Mouse (Mus musculus) limb, embryonic 12.5 days (tissue): Measurements from ENCODE around the gene Fam19a2. TPM values are rescaled to one million over a fixed set of nuclear protein-coding genes. Genes with fewer than 3 reads are reported as not detected.
A peak's percentile ranks its signal among the peaks of the same experiment; 100 is the strongest.

Experiments
- ATAC-seq: fragments of 200-750 bp; cut with Nextera tagmentation; 2 replicates; pipeline ENCODE4 v1.8.0; 2017; ENCODE audit warnings: low read depth, moderate TSS enrichment; ENCODE audit not compliant: insufficient number of reproducible peaks, insufficient read depth, low FRiP score, low TSS enrichment
- H3K27ac ChIP-seq: fragments of 300-500 bp; sonication (generic); 2 replicates; pipeline ENCODE4 v1.5.1; 2016; ENCODE audit warnings: mild to moderate bottlenecking, moderate library complexity
- H3K27me3 ChIP-seq: fragments of 300-500 bp; sonication (generic); 2 replicates; pipeline ENCODE4 v1.6.1; 2016; ENCODE audit warnings: mild to moderate bottlenecking, moderate library complexity
- H3K36me3 ChIP-seq: fragments of 300-500 bp; sonication (generic); 2 replicates; pipeline ENCODE4 v1.6.1; 2016; ENCODE audit warnings: mild to moderate bottlenecking, moderate library complexity
- H3K4me1 ChIP-seq: fragments of 300-500 bp; sonication (generic); replicated peaks from 2 replicates; pipeline ENCODE4 v1.6.1; 2016
- H3K4me2 ChIP-seq: fragments of 300-500 bp; sonication (generic); 2 replicates; pipeline ENCODE4 v1.6.1; 2016; ENCODE audit warnings: mild to moderate bottlenecking, moderate library complexity
- H3K4me3 ChIP-seq: fragments of 300-500 bp; sonication (generic); replicated peaks from 2 replicates; pipeline ENCODE4 v1.5.1; 2016; ENCODE audit warnings: mild to moderate bottlenecking
- H3K9ac ChIP-seq: fragments of 300-500 bp; sonication (generic); replicated peaks from 2 replicates; pipeline ENCODE4 v1.6.1; 2016; ENCODE audit warnings: mild to moderate bottlenecking, moderate library complexity
- H3K9me3 ChIP-seq: fragments of 300-500 bp; sonication (generic); 2 replicates; pipeline ENCODE4 v1.6.1; 2016; ENCODE audit warnings: mild to moderate bottlenecking, moderate library complexity
- WGBS: fragments of 180-500 bp; shearing (Covaris S2); methylation state at CpG from one replicate; pipeline ENCODE4 v1.1.7; 2016; 5-methylcytosine and 5-hydroxymethylcytosine counted together
- polyA plus RNA-seq: library from polyadenylated mRNA; unstranded; fragments of >200 nt; fragmentation: Nextera tagmentation; extraction: Ambion mirVana; gene quantifications from 2 replicates; pipeline ENCODE4 v1.2.1, GENCODE M21; 2016

The Fam19a2 gene
- 5.9 and 6.0 TPM in 2 replicates for polyA plus RNA-seq

- Histone ChIP-seq H3K27me3 (peaks cover 43% of the 10 kb centered on the region), H3K4me3 (peak within 1 kb of the TSS; percentile 54), H3K27ac (no peak within 1 kb of the TSS), H3K36me3 (no peaks in the 10 kb centered on the region), H3K4me1 (peaks cover 12% of the 10 kb centered on the region), H3K9me3 (no peaks in the 10 kb centered on the region), H3K4me2 (peak within 1 kb of the TSS; percentile 88), H3K9ac (peak within 1 kb of the TSS; percentile 66)
- WGBS, result 1% methylated on average over 12 of the region's 12 CpGs
- peak; percentile 52; the same call in 1 of the 2 replicates for ATAC-seq
Observed at GRCm38 (mm10) chr10:123263876-123264309, at the start of gene Fam19a2. Gene Fam19a2, plus strand, starts transcription at chr10:123263996.

GRCm38 (mm10) chr10:123222785-123223184, 41.0 kb upstream of the Fam19a2 start:
- Histone ChIP-seq H3K4me1 (no peaks in the 10 kb centered on the region), H3K4me3 (no peak overlapping the region), H3K9ac (no peak overlapping the region), H3K9me3 (no peaks in the 10 kb centered on the region), H3K4me2 (no peak overlapping the region), H3K36me3 (no peaks in the 10 kb centered on the region), H3K27ac (no peak overlapping the region), H3K27me3 (no peaks in the 10 kb centered on the region)
- WGBS, result 89% methylated on average over 5 of the region's 5 CpGs
- no peak for ATAC-seq

GRCm38 (mm10) chr10:123229420-123229819, 34.4 kb upstream of the Fam19a2 start:
- 88% methylated on average over 5 of the region's 5 CpGs for WGBS
- ATAC-seq, result no peak

DNA sequence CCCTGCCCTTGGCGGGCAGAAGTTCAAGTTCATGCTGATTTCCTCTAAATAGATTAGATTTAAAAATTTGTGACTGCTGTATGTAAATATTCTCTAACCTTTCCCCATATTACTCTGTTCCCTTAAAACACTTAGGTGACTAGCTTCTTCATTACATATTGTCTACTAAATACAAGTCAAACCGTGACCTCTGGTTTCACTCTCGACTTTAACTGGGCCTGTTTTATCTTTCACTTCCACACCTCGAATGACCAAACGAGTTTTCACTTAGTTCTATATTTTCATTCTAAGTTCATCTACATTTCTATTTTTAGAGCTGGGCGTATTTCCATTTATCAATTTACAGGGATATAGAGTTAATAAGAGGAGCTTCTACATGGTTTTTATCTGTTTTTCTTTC, 15.7 kb upstream of the Fam19a2 start:
- H3K4me2 ChIP-seq, result no peak overlapping the region
- no peaks in the 10 kb centered on the region for H3K9me3 ChIP-seq
- 87% methylated on average over 6 of the region's 6 CpGs for WGBS
- H3K27ac ChIP-seq, result no peak overlapping the region
- H3K4me1 ChIP-seq, result no peaks in the 10 kb centered on the region
- H3K4me3 ChIP-seq, result no peak overlapping the region
- ATAC-seq, result no peak
- no peaks in the 10 kb centered on the region for H3K36me3 ChIP-seq
- H3K27me3 ChIP-seq, result no peaks in the 10 kb centered on the region
- H3K9ac ChIP-seq, result no peak overlapping the region

More at GRCm38 (mm10) chr10:123229420-123229819, 34.4 kb upstream of the Fam19a2 start:
- Histone ChIP-seq H3K9ac (no peak overlapping the region), H3K4me3 (no peak overlapping the region), H3K27ac (no peak overlapping the region), H3K9me3 (no peaks in the 10 kb centered on the region), H3K4me1 (no peaks in the 10 kb centered on the region), H3K36me3 (no peaks in the 10 kb centered on the region), H3K27me3 (no peaks in the 10 kb centered on the region), H3K4me2 (no peak overlapping the region)

- H3K4me1 ChIP-seq, result 0 out of 2 replicates have a peak, but pooled peaks cover 5% of the 10 kb centered on the region
- WGBS, result 51% methylated on average over 9 of the region's 9 CpGs
- H3K9ac ChIP-seq, result no peak overlapping the region
- H3K4me2 ChIP-seq, result no peak overlapping the region
- no peak overlapping the region for H3K4me3 ChIP-seq
- H3K9me3 ChIP-seq, result no peaks in the 10 kb centered on the region
- no peaks in the 10 kb centered on the region for H3K27me3 ChIP-seq
- ATAC-seq, result no peak
- H3K36me3 ChIP-seq, result no peaks in the 10 kb centered on the region
- no peak overlapping the region for H3K27ac ChIP-seq
Observed at GRCm38 (mm10) chr10:123251904-123252303, 11.9 kb upstream of the Fam19a2 start.

- H3K9me3 ChIP-seq, result no peaks in the 10 kb centered on the region
- H3K9ac ChIP-seq, result no peak overlapping the region
- H3K36me3 ChIP-seq, result no peaks in the 10 kb centered on the region
- no peak overlapping the region for H3K27ac ChIP-seq
- no peak overlapping the region for H3K4me3 ChIP-seq
- H3K4me2 ChIP-seq, result no peak overlapping the region
- H3K27me3 ChIP-seq, result no peaks in the 10 kb centered on the region
- H3K4me1 ChIP-seq, result 0 out of 2 replicates have a peak, but pooled peaks cover 5% of the 10 kb centered on the region
- 30% methylated on average over 5 of the region's 5 CpGs for WGBS
- ATAC-seq, result no peak
Observed at GRCm38 (mm10) chr10:123254299-123254698, 9.5 kb upstream of the Fam19a2 start.

DNA sequence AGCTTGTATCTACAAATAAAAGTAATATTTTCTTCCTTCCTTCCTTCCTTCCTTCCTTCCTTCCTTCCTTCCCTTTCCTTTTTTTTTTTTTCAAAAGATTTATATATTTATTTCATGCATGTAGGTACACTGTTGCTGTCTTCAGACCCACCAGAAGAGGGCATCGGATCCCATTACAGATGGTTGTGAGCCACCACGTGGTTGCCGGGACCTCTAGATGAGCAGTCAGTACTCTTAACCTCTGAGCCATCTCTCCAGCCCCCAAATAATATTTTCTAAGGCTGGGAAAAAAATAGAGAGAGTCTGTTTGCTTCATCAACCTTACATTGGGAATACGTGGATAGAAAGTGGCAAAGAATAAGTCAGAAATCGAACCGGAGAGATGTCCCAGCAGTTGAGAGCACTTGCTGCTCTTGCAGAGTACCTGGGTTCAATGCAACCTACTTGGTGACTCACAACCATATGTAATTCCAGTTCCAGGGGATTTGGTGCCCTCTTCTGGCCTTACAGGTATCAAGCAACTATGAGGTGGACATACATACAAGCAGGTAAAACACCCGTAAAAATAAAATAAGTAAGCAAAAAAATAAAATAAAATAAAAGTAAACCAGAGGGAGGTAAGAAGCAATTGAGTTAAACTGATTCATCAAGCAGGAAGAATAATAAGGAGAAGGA, 8.0 kb upstream of the Fam19a2 start:
- H3K27ac ChIP-seq, result no peak overlapping the region
- ATAC-seq, result no peak
- 0 out of 2 replicates have a peak, but pooled peaks cover 5% of the 10 kb centered on the region for H3K4me1 ChIP-seq
- H3K9me3 ChIP-seq, result no peaks in the 10 kb centered on the region
- H3K27me3 ChIP-seq, result 0 out of 2 replicates have a peak, but pooled peaks cover 4% of the 10 kb centered on the region
- no peaks in the 10 kb centered on the region for H3K36me3 ChIP-seq
- 80% methylated on average over 7 of the region's 7 CpGs for WGBS
- H3K4me3 ChIP-seq, result no peak overlapping the region
- no peak overlapping the region for H3K9ac ChIP-seq
- H3K4me2 ChIP-seq, result no peak overlapping the region

DNA sequence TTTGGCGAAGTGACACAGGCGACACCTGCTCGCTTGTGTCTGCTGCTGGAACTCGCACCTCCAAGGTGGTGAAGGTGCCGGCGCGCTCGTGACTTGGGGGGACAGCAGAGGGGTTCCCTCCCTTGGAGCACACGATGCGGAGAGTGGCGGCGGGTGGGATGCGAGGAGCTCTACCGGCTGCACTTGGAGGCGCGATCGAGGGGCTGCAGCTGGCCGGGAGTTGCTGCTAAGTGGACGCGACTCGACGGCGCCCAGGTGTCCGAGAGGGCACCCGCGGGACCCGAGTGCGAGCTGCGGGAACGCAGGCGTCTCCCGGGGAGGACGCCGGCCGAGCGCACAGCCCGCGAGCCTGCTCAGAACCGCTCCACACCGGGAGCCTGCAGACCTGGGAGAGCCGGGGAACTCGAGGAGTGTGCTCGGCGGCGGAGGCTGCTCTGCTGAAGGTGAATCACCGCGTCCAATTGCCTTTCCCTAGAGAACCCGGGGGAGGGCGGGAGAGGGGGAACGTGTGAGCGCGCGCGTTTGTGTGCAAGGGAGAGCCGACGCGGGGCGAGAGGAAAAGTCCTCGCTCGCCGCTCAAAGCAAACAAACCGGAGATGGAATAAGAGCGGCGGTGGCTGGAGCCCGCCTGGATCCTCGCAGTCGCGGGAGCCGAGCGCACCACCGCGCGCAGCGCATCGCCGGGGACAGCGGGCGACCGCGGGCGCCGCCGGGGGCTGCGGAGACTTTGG, 830 bp downstream of the Fam19a2 start:
- Histone ChIP-seq H3K4me3 (peak overlapping the region; percentile 54), H3K27me3 (peaks cover 43% of the 10 kb centered on the region), H3K9ac (peak overlapping the region; percentile 66), H3K36me3 (no peaks in the 10 kb centered on the region), H3K9me3 (no peaks in the 10 kb centered on the region), H3K4me2 (peak overlapping the region; percentile 88), H3K27ac (no peak overlapping the region), H3K4me1 (peaks cover 12% of the 10 kb centered on the region)
- ATAC-seq, result peak; percentile 50; the same call in 1 of the 2 replicates
- WGBS, result under 1% methylated on average over 84 of the region's 84 CpGs

GRCm38 (mm10) chr10:123265241-123265790, 1.5 kb downstream of the Fam19a2 start:
- under 1% methylated on average over 50 of the region's 50 CpGs for WGBS
- peak overlapping the region; percentile 54 for H3K4me3 ChIP-seq
- no peaks in the 10 kb centered on the region for H3K9me3 ChIP-seq
- H3K4me1 ChIP-seq, result peaks cover 12% of the 10 kb centered on the region
- peak overlapping the region; percentile 66 for H3K9ac ChIP-seq
- ATAC-seq, result peak; percentile 54
- H3K36me3 ChIP-seq, result no peaks in the 10 kb centered on the region
- no peak overlapping the region for H3K27ac ChIP-seq
- peaks cover 43% of the 10 kb centered on the region for H3K27me3 ChIP-seq
- H3K4me2 ChIP-seq, result peak overlapping the region; percentile 88

DNA sequence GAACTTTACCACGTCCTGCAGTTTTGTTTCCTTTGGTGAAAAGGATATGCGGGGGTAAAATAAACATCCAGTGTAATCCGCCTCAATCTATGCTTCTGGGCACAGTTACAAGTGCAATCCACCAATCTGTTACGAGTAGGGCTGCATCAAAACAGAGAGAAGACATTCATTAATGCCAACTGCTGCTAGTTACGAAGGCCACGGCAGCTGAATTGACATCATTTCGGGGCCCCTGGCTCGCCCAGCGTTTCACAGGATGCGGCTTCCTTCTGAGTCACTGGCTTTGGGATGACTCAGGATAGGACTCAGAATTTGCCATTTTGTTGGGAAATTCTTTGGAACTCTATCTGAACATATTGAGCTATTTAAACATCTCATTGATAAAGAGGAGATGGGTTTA, 4.8 kb downstream of the Fam19a2 start:
- Histone ChIP-seq H3K27me3 (peaks cover 35% of the 10 kb centered on the region), H3K4me2 (no peak overlapping the region), H3K9ac (no peak overlapping the region), H3K36me3 (no peaks in the 10 kb centered on the region), H3K27ac (no peak overlapping the region), H3K4me3 (no peak overlapping the region), H3K9me3 (no peaks in the 10 kb centered on the region), H3K4me1 (peaks cover 12% of the 10 kb centered on the region)
- WGBS, result 73% methylated on average over 10 of the region's 10 CpGs
- ATAC-seq, result no peak

DNA sequence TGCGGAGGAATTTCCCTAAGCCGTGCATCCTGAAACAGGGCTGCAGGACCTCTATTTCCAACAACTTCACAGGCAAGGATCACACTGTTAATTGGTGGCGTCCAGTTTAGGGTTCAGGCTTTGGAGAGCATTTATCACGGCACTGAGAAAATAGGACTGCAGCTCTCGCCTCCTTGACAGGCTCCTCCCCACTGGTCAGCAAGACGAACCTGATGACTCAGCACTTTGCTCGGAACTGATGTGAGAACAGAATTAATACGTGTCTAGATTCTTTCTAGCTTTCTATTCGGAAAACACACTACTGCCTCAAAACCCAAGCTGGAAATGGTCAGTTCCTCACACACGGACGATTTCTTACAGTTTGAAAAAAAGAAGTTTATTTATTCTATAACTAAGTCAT, 10.8 kb downstream of the Fam19a2 start:
- ATAC-seq, result no peak
- no peak overlapping the region for H3K27ac ChIP-seq

More for the DNA sequence above, 10.8 kb downstream of the Fam19a2 start:
- Histone ChIP-seq H3K4me1 (no peaks in the 10 kb centered on the region), H3K9me3 (no peaks in the 10 kb centered on the region), H3K9ac (no peak overlapping the region), H3K4me2 (no peak overlapping the region), H3K27me3 (no peaks in the 10 kb centered on the region), H3K36me3 (no peaks in the 10 kb centered on the region), H3K4me3 (no peak overlapping the region)
- WGBS, result 67% methylated on average over 11 of the region's 11 CpGs
